Mouse (Mus musculus) lung, postnatal 14 days (tissue): ENCODE data around the gene Smurf1.

Experiments
- DNase-seq: peaks from one replicate; pipeline ENCODE4 v3.0.0; 2021

Gene Smurf1

DNA sequence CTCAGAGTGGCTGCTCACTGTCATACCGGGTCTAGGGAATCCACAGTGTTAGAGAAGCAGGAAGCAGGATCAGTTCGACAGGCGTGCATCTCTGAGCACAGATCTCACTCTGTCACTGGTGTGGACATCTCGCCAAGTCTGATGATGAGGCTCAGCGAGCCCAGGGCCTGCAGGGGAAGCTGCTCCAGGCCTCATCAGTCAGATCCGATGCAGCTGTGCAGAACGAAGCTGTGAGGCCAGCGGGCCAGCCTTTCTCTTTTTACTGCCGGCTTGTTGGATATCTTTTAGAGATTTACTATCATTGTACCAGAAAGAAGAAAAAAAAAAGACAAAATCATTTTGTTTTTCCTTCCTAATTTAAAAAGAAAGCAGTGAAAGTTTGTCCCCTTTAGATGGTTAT is 106.4 kb downstream of the Smurf1 start:
- no peak for DNase-seq

DNA sequence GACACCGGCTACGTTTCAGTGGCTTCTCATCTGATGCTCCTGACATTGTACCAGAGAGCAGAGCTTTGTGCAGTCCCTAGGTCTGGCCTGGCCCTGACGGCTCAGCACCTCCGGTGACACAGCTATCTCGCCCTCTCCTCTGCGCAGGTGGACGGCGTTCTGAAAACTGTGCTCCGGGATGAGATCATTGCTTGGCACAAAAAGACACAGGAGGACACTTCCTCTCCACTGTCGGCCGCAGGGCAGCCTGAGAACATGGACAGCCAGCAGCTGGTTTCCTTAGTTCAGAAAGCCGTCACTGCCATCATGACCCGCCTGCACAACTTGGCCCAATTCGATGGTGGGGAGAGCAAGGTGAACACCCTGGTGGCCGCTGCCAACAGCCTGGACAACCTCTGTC is 107.1 kb downstream of the Smurf1 start:
- DNase-seq: no peak

DNA sequence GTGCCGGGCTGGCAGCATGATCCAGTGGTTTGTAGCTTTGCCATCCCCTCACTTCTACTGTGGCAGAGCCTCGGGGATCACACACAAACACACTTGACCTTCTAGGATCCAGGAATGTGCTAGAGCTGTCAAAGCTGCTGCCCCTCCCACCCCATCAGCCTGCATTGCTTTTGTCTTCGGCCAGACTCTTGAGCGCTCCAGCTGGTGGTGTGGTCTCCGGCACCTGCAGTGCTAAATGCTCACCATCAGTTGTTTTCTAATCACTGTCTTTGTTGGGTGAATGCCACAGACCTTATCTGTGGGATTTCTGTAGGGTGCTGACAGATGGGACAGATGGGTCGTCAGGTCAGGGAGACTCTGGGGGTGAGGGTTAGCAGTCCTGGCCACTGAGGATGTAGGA is 109.7 kb downstream of the Smurf1 start:
- DNase-seq: no peak

DNA sequence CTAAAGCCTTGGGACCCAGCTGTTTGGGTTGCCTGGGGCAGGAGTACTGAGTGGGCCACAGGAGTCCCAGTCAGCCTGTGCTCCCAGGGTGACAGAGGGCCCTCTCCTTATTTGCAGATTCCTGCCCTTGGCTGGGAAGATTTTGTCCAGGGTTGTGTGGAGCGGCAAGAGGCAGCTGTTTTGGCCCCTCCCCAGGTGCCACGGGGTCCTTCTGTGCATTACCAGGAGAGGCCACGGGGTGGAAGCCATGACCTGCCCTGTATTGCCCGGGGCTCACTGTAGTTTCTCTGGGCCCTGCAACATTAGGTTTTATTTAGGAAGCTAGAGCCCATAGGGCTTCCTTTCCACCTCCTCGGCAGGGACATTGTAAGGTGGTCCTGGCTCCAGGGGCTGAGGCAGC is 111.7 kb downstream of the Smurf1 start:
- peak; percentile 12 for DNase-seq

DNA sequence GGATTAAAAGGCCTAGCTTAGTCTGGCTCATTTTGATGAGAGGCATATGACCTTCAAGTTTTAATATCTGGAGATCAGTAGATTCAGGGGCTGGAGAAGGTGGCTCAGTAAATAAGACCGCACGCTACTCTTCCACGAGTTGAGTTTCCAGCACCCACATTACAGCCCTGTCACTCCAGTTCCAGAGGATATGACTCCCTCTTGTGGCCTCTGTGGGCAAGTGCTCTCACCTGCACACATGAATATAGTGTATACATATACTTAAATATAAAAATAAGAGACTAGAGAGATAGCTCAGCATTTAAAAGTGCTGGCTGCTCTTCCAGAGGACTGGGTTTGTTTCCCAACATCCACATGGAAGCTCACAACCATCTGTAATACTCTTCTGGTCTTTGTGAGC is 113.8 kb downstream of the Smurf1 start:
- no peak for DNase-seq

DNA sequence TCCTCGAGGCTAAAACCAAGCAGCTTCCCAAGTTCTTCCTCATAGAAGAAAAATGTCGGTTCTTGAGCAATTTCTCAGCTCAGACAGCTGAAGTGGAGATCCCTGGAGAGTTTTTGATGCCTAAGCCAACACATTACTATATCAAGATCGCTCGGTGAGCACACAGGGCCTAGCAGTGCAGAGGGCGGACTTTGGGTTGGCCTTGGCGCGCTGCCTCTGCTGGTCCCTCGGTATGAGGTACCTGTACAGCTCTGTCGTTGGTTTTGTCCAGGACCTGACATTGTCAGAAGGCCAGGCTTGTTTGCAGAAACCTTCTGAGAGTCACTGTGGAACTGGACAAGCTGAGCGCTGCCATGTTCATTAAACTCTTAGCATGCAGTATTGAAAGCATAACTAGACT is 115.7 kb downstream of the Smurf1 start:
- DNase-seq: no peak

DNA sequence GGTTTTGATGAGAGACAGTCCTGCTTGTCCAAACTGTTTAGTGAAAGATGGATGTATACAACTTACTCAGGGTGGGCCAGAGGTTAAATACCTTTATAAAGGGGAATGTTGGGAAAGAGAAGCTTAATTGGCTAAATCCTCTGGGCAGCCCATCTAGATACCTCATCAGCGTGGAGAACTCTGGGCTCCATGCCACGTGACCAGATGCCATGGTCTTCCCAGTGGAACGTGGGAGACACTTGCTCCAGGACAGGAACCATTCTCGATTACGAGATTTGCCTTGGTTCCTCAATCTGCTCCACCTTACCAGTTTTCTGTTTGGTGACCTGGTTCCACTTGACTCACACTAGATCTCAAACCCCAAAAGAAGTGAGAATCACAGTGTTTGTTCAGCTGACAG is 116.9 kb downstream of the Smurf1 start:
- DNase-seq: no peak

DNA sequence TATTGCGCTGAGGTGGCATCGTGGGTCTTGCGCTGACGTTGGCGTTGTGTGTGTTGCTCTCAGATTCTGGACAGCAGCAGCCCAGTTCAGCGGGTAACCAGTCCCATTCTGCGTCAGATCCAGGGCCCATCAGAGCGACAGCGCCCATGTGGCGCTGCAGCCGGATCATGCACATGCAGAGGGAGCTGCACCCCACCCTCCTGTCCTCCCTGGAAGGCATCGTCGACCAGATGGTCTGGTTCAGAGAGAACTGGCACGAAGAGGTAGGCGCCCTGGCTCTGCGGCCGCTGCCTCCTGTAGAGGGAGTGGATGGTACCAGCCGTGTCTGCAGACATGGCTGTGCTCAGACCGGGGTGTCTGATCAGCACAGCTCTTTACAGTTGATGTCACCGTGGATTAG is 120.3 kb downstream of the Smurf1 start:
- no peak for DNase-seq

DNA sequence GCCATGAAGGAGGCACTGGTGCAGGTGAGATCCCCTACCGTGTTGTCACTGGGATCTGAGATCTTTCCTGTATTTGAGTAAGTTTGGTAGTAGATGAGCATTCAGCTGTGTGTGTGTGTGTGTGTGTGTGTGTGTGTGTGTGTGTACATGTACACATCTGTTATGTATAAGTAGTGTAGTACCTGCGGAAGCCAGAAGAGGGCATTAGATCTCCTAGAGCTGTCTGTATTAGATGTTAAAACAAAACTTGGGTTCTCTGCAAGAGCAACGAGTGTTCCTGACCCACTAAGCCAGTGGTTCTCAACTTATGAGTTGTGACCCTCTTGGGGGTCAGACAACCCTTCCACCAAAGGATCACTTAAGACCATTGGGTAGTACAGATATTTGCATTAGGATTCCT is 129.5 kb downstream of the Smurf1 start:
- DNase-seq: peak; percentile 9

DNA sequence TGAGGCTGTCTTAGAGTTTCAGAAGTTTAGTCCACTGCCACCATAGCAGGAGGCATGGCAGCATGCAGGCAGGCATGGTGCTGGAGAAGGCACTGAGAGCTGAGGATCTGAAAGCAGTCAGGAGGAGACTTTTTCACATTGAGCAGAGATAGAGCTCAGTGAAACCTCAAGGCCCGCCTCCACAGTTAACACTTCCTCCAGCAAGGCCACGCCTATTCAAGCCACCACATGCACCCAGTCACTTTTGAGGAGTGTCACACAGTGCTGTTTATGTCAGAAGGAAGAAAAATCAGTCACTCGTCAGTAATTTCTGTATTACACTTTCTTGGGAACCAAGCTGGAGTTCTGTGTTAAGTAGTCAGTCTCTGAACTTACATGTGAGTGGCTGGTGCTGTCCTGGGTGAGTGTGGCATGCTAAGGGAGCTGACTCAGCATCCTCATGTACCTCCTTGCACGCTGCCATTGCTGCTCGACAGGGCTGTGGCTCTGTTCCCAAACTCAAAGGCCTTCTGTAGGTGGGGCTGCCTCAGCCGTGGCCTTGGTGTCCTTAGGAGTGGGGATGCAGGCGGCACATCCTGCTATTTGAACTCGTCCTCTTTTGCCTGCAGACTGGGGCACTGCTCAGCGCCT is 133.7 kb downstream of the Smurf1 start:
- DNase-seq: no peak

DNA sequence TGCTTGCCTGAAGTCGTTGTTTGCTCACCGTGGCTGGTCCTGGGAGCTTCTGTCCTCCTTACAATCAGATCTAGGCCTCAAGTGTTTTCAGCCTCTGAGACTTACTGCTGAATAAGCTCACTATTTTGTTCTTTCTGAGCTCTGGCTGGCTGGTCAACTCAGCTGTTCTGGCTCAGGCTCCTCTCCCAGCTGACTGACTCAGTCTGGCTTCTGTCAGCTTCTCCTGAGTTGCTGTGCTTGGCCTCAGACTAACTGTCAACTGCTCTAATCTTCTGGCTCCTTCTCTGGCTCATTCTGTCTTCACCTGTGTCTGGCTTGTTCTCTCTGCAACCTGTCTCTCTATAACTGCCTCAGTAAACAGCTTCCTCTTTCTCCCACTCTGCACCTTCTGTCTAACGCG is 136.0 kb downstream of the Smurf1 start:
- no peak for DNase-seq

DNA sequence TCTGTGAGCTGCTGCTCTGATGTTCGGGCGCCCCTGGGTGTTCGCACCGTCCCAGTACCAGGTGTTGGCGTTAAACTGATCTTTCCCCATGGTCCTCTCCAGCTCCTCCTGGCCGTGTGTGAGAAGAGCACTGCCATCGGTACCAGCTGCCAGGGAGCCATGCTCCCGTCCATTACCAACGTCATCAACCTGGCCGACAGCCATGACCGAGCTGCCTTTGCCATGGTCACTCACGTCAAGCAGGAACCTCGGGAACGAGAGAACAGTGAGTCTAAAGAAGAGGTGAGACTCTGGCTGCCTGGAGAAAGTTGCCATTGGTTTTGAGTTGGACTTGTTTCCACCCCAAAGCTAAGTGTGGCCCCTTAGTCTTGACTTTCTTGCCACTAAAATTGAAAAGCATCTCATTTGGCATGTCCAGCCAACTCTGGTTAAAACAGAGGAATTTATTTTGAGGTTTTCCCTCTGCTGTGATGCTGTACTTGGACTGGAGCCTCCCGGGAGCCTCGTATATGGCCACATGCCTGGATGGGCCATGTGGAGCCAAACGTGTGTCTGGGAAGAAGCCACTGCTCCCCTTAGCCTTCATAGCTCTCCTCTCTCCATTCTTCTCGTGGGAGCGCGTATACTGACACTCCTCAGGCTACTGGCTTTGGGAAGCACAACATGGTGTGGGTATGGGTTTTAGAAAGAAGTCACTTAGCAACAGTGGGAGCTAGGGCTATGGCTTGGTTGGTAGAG is 137.1 kb downstream of the Smurf1 start:
- DNase-seq: no peak
